Mouse (Mus musculus) bone marrow, adult 2 months (tissue): ENCODE results near the gene Fbxo31. TPM values are rescaled to one million over a fixed set of nuclear protein-coding genes. Genes with fewer than 3 reads are reported as not detected.
"Not testable (repeated sequence)": the region's sequence is repeated elsewhere in the genome, so short reads cannot be mapped to it uniquely, and the experiment has no call there.

Experiments used
- H3K27ac ChIP-seq: fragments of 200-500 bp; 2 replicates; pipeline ENCODE4 v1.5.1; 2012; ENCODE audit warnings: low read depth, mild to moderate bottlenecking, control low read depth, inconsistent platforms, low read length; ENCODE audit not compliant: control insufficient read depth, poor library complexity, insufficient read depth
- H3K4me1 ChIP-seq: fragments of 200-500 bp; 2 replicates; pipeline ENCODE4 v1.6.1; 2011; ENCODE audit warnings: low read length; ENCODE audit not compliant: control insufficient read depth, insufficient read depth
- H3K4me3 ChIP-seq: fragments of 200-500 bp; replicated peaks from 2 replicates; pipeline ENCODE3; 2011; ENCODE audit warnings: mild to moderate bottlenecking, low read depth, low read length, control low read depth; ENCODE audit not compliant: control insufficient read depth
- CTCF ChIP-seq: fragments of 200-500 bp; IDR thresholded peaks from 2 replicates; pipeline ENCODE4 v1.5.1; 2011; ENCODE audit warnings: low read length, control low read depth; ENCODE audit not compliant: control insufficient read depth, insufficient read depth
- POLR2A ChIP-seq: fragments of 200-500 bp; IDR thresholded peaks from 2 replicates; pipeline ENCODE4 v1.6.1; 2011; ENCODE audit warnings: low read depth, mild to moderate bottlenecking, control low read depth, low read length, borderline replicate concordance; ENCODE audit not compliant: control insufficient read depth
- WGBS: fragments of 180-500 bp; shearing (Covaris S2); methylation state at CpG from one replicate; pipeline ENCODE4 v1.1.7; 2018; 5-methylcytosine and 5-hydroxymethylcytosine counted together
- polyA plus RNA-seq: library from polyadenylated mRNA; stranded (reverse); fragments of >200 nt; gene quantifications from 2 replicates; pipeline ENCODE4 v1.2.4, GENCODE M21; 2011; ENCODE audit warnings: low replicate concordance; ENCODE audit not compliant: missing spikeins, insufficient read depth, insufficient read length

Gene Fbxo31
- polyA plus RNA-seq, 1 experiment: 19.4 TPM

- Histone ChIP-seq H3K4me3 (no peak overlapping the region), H3K4me1 (no peaks in the 10 kb centered on the region), H3K27ac (no peak overlapping the region)
- TF ChIP-seq CTCF (no peak), POLR2A (no peak)
- 74% methylated on average over 5 of the region's 5 CpGs for WGBS
Measured at GRCm38 (mm10) chr8:121607661-121608060, 29.1 kb upstream of the Fbxo31 start.

DNA sequence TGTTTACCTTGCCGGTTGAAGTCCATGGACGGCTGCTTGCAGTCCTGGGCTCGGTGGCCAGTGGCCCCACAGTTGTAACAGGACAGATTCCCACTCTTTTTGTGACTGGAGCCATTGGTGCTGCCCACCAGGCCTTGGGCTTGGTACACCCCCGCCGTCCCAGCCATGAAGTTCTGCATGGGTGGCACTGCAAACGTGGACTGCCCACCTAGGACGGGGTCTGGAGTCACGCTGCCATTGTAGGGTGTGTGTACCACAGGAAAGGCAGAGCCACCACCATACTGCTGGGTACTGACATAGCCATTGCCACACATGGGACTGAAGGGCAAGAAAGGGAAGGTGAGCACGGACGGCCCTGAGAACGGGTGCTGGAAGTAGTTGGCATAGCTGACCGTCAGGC is 25.2 kb upstream of the Fbxo31 start:
- WGBS: 86% methylated on average over 12 of the region's 12 CpGs
- no peak overlapping the region for H3K27ac ChIP-seq
- H3K4me3 ChIP-seq: no peak overlapping the region
- TF ChIP-seq POLR2A: no peak
- TF ChIP-seq CTCF: no peak
- no peaks in the 10 kb centered on the region for H3K4me1 ChIP-seq

- no peak overlapping the region for H3K27ac ChIP-seq
- H3K4me3 ChIP-seq: no peak overlapping the region
- peak; percentile 60 for TF ChIP-seq CTCF
- no peak for TF ChIP-seq POLR2A
- WGBS: 10% methylated on average over 3 of the region's 3 CpGs
- H3K4me1 ChIP-seq: no peaks in the 10 kb centered on the region
Measured at GRCm38 (mm10) chr8:121602860-121603259, 24.3 kb upstream of the Fbxo31 start.

DNA sequence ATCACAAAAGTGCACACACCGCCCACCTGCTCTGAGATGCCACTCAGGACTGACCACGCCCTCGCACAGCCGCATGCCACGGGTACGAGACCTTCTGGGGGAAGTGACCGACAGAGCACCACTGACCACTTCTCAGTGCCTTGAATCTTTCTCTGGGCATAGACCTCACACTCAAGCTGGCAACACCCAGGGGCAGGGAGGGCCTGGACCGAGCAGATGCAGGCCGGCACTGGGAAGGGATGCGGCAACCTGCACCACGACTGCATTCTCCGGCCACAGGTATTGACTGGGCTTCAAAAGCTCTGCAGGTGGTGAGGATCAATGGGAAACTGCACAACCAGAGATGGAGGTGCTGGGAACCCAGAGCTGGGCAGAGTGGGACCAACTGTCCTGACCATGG is 23.8 kb upstream of the Fbxo31 start:
- no peak overlapping the region for H3K27ac ChIP-seq
- 86% methylated on average over 12 of the region's 12 CpGs for WGBS
- H3K4me3 ChIP-seq: no peak overlapping the region
- H3K4me1 ChIP-seq: no peaks in the 10 kb centered on the region
- TF ChIP-seq CTCF (no peak), POLR2A (no peak)

DNA sequence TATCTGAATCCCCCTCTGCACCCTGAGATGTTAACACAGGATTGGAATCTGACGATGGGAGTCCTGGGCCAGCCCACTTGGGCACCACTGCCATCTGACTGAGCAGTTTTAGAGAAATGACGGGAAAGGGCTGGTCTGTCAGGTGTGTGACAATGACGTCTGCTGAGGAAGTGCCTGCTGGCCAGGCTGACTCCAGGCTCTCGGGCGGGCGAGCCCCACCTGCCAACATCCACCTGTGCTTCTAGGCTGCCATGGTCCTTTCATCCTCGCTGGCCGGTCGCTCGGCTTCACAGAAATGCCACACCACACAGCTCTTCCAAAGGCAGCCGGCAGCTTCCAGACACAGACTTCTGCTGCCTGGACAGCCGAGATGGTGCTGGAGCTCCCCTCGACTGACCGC is 21.2 kb upstream of the Fbxo31 start:
- TF ChIP-seq POLR2A (no peak), CTCF (no peak)
- no peak overlapping the region for H3K4me3 ChIP-seq
- H3K27ac ChIP-seq: no peak overlapping the region
- 89% methylated on average over 14 of the region's 14 CpGs for WGBS
- H3K4me1 ChIP-seq: no peaks in the 10 kb centered on the region

DNA sequence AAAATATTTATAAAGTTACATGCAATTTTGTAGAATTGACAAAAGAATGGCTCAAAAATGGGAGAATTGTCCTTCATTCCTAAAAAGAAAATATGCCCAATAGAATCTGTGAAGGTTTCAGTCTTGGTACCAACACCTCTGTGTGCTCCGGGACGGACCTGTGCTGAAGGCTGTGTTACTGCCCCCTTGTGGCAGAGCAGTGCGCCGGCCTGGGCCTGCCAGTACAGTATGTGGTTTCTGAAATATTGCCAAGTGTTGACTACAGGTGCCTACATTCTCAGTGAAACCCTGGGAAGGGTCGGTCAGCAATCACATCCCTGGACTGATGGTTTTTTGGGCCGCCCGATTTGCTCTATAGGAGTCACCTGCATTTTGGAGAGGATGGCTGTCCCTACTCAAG is 20.3 kb upstream of the Fbxo31 start:
- 20% methylated on average over 7 of the region's 7 CpGs for WGBS

DNA sequence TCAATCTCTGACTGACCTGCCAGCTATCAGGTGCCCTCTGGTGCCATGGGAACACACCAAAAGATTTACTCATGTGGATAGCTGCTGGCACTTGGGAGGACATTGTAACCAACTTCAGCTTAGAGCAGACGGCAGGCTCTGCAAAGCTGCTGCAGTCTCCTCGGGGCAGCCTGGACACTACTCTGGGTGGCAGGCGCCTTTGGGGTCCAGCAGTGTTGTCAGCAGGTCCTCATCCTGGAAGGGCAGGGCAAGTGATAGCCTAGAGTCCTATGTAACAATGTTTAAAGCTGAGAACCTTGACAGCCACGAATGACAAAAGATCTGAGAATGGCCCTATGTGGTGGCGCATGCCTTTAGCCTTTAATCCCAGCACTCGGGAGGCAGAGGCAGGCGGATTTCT is 19.6 kb upstream of the Fbxo31 start:
- no peaks in the 10 kb centered on the region for H3K4me1 ChIP-seq
- no peak overlapping the region for H3K4me3 ChIP-seq
- TF ChIP-seq POLR2A (no peak), CTCF (no peak)
- 89% methylated on average over 7 of the region's 7 CpGs for WGBS
- no peak overlapping the region for H3K27ac ChIP-seq

More for the DNA sequence above, 20.3 kb upstream of the Fbxo31 start:
- H3K4me1 ChIP-seq: no peaks in the 10 kb centered on the region
- H3K27ac ChIP-seq: no peak overlapping the region
- TF ChIP-seq CTCF (peak; percentile 95), POLR2A (no peak)
- no peak overlapping the region for H3K4me3 ChIP-seq

DNA sequence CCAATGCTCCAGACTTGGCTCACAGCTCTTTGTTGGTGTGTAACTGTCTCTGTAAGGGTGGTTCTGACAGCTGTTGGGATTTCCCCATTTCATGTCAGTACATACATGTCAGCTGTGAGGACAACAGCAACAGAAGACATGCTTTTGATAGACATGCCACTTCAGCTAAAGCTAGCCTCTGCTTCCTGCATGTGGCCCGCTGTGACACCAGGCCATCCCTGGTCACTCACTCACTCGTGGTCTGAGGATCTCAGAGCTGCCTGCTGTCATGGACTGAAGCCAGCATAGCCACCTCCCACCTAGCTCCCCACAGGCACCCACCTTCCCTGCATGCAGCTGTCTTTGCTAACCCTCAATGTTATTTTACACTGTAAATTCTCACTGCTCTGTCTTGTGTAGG is 18.9 kb upstream of the Fbxo31 start:
- 83% methylated on average over 2 of the region's 2 CpGs for WGBS

DNA sequence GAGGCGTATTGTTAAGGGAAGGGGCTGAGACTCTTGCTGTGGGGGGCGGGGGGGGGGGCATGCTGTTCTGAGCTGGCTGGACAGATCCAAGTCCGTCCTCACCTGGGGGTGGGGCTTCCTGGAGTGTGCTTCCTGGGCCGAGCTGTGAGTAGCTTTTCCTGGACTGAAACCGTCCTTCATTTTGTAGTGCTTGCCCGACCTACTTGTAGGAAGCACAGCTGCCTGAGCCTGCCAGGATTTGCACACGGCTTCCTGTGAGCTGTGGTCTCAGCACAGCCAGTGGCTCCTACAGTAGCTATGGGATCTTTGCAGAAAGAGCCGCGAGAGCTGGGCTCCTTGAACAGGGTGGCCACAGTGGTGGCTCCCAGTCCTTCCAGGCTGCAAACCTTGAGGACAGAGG is 15.4 kb upstream of the Fbxo31 start:
- 63% methylated on average over 9 of the region's 9 CpGs for WGBS
- Histone ChIP-seq H3K4me1 (peaks cover 2% of the 10 kb centered on the region; the same call in 1 of the 2 replicates), H3K4me3 (no peak overlapping the region), H3K27ac (no peak overlapping the region)
- TF ChIP-seq POLR2A: no peak
- TF ChIP-seq CTCF: no peak

More for the DNA sequence above, 18.9 kb upstream of the Fbxo31 start:
- H3K4me1 ChIP-seq, H3K27ac ChIP-seq, H3K4me3 ChIP-seq: not testable (repeated sequence)
